Mouse (Mus musculus) cerebellum, adult 9-11 months (tissue): ENCODE measurements around the gene Mms19.

Source experiments
- DNase-seq: peaks from one replicate; pipeline ENCODE4 v3.0.0; 2022

The Mms19 gene

DNA sequence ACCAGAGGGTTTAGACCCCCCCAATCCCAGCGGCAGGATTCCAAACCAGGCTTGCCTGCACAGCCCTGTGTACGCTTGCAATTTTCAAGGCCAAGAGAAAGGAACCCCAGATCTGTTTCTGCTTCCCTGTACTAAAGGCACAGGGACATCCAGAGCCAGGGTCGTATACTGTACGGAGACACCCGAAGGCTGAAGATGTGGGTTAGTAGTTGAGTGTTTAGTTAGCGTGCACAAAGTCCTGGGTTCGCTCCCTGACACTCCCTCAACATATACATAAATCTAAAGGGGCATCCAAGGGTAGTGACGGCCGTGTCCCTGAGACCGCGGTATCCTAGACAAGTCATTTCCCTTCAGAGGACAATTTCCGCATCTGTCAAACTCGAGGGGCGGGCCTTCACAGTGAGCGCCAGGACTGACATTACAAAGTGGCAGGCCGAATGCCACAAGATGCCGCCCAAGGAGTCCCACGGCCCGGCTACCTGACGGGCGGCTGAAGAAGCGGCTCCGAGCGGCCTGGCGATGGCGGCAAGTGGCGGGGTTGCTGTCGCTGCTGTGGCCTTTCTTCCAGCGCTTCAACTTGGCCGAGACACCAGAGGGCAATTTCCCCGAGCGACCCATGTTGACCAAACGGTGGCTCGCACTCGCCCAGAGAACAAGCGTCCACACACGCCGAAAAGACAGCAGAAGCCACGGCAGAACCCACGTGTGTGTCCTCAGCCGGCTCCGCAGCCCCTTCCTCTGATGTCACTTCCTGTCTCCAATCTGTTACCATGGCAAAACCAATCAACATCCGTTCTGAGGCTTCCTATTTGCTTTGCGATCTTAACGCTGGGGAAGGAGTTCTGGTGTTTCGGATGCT lies 85.3 kb downstream of the Mms19 start, which contains the start of gene Rrp12:
Rrp12 (minus strand) TSS at position 714 of the 859 bp plus-strand sequence.
- peak; percentile 89 for DNase-seq

DNA sequence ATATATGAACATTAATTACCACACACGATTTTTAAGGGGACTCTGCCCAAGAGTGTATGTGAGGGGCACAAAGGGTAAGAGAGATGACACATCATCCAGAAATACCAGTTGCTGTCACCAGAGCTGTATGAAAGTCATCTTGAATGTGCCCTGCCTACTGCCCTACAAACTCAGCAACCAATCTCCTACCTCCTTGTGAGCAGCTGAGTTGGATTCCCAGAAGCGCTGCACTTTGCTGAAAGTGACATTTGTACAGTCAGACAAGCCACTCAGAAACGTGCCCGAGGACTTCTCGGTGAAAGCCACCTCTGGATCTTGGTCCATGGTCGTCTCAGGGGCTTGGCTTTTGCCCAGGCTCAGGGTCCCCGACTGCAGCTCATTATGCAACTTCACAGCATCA lies 86.0 kb downstream of the Mms19 start:
- no peak for DNase-seq
